Mouse (Mus musculus) gastrocnemius, postnatal 25 days (tissue): ENCODE measurements around the gene Adgrd1. TPM values are rescaled to one million over a fixed set of nuclear protein-coding genes. Genes with fewer than 3 reads are reported as not detected.

Experiments
- total RNA-seq, 2 experiments: library from RNA; stranded (reverse); gene quantifications; 1 replicate in 1 of 2; 2 replicates in 1 of 2; pipeline ENCODE4 v1.2.3; 2021

Adgrd1 gene
- total RNA-seq, 2 experiments from 2014 or later: 4.9 to 6.6 TPM

Other genes with a start within 250 kb of the Adgrd1 start
- gene Rimbp2, start 143.3 kb upstream of the Adgrd1 start, total RNA-seq: not detected
- 1 to 10 TPM; 7.8 to 8.8 TPM for gene Stx2, start 88.2 kb upstream of the Adgrd1 start, total RNA-seq
- gene Ran, start 76.7 kb upstream of the Adgrd1 start, total RNA-seq: 10 to 100 TPM; 64.7 to 81.1 TPM